Mouse (Mus musculus): ENCODE measurements at regions not wholly inside any gene's neighbourhood (a gene's known extent, or its start where the extent isn't known, plus 50 kb on each side); places are given as distances from the start of the nearest gene placed in this dataset.
"Not testable (repeated sequence)": the region's sequence is repeated elsewhere in the genome, so short reads cannot be mapped to it uniquely, and the experiment has no call there.

DNA sequence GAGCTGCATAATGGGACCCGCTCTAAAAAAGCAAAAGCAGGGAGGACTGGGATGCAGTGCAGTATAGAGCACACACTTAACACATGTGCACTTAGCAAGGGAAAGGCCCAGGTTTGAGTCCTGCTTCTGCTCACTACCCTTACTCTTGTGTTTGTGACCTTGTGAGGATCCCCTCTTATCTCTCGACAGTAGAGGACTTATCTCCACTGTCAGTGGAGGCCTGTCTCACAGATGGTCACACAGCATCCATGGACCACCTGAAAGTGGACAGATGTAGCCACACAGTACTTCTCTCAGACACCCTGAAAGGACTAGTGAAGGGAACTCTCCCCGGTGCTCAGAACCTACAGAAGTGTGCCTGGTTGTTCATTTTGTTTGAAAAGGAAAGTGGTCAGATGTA is 128.5 kb upstream of the Max start:
- no peak for DNase-seq (ENCODE audit: low spot score in 2 of 2)

DNA sequence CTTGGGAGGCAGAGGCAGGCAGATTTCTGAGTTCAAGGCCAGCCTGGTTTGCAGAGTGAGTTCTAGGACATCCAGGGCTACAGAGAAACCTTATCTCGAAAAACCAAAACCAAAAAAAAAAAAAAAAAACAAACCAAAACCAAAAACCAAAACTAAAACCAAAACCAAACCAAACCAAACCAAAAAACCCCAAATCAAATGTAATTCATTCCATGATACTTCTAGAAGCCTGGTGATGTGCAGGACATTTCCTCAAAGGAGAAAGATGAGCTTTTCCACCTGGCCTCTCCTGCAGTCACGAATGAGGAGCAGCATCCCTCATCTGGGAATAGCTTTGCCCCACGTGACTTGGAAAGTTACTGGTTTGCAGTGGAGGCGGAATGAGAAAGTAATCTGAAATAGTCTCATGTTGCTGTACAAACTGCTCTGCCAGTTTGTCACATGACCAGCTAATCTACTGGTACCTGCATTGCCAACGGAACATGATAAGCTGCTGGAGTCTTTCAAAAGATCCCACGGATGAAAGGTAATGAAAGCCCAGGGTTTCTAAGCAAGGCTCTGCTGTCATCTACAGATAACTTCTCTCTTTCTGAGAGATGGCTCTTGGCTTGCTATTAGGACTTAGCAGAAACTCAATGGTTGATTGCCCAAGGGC is 127.8 kb upstream of the Max start:
- DNase-seq (ENCODE audit: low spot score in 2 of 2) = peak in 1 of 2 experiments; percentile 27

DNA sequence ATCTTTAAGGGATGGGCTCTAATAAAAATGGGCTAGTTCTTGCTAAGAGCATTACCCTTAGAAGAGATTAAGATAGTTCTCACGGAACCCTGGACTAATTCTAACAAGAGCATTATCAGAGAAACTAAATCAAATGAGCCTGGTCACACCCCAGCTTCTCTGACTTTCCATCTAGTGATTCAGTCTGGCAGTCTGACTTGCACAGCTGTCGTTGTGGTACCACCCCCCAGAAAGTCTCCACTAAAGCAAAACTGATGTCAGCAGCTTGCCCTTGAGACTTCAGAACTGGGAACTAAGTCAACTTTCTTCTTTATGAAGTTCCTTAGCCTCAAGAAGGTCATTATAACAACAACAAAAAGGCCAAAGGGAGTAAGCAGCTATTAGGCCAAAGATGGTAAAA is 126.5 kb upstream of the Max start:
- DNase-seq (ENCODE audit: low spot score in 2 of 2) = no peak

DNA sequence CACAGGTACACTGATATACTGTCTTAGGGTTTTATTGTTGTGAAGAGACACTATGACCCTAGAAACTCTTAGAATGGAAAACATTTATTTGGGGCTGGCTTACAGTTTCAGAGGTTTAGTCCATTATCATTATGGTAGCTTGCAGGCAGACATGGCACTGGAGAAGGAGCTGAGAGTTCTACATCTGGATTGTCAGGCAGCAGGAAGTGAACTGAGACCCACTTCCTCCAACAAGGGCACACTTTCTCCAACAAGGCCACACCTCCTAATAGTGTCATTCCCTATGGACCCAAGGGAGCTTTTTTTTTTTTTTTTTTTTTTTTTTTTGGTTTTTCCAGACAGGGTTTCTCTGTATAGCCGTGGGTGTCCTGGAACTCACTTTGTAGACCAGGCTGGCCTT is 124.9 kb upstream of the Max start:
- DNase-seq (ENCODE audit: low spot score in 2 of 2) = not testable (repeated sequence)

DNA sequence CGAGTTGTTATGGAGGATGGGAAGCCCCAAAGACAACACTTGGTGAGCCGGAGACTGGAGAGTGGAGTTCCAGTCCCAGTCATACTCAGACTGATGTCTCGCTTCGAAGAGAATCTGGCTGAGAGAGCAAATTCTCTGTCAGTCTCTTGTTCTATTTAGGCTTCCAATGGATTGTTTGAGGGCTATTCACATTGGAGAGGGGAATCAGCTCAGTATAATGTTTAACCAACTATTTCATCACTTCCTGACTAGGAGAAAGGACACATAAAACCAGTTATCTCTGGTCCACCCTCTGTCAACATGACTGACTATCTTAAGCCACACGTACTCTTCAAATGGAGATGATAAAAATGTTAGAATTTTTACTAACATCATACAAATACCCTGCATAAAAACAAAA is 123.9 kb upstream of the Max start:
- no peak for DNase-seq (ENCODE audit: low spot score in 2 of 2)

DNA sequence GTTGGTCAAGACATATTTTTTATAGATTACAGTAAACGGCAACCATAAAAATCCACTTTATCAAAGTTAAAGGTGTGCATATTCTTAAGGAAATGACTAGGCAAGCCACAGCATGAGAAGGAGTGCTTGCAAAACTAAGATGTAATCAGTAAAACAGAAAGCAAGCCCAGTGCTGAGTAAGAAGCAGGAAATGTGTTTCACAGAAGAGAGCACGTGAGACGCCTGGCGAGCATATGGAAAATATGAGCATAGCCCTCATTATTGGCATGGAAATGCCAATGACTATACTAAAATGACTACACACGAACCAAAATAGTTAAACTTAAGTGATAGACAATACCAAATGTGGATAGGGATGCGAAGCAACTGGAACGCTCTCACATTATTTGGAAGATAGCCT is 123.2 kb upstream of the Max start:
- no peak for DNase-seq (ENCODE audit: low spot score in 2 of 2)

DNA sequence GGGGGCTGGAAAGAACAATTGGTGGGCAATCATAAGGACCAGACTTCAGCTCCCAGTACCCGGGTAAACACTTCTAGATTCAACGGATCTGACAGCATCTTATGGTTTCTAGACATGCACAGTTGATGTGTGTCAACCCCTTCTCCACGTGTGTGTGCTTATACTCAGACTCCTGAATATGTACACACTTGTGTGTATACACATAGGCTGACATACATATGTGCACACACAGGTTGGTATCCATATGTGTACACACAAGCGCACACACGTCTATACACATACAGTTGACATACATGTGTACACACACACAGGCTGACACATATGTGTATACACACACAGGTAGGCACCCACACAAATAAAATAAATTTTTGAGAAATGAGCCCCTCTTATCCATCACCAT is 122.7 kb upstream of the Max start:
- DNase-seq (ENCODE audit: low spot score in 2 of 2) = no peak

DNA sequence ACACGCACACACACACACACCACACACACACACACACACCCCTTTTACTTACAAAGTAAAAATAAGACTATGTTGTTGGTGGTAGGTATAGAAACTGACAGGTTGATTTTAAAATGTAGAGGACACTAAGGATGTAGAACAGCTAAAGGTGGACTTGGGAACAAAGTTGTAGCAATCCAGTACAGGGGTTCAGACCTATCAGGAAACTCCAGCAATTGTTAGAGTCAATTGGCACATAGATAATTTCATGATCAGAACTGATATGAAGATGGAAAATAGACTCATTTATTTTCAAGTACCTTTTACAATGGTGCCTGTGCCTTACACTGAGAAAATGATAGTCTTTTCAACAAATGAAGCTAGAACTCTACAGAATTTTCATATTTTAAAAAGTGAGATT is 122.3 kb upstream of the Max start:
- no peak for DNase-seq (ENCODE audit: low spot score in 2 of 2)

DNA sequence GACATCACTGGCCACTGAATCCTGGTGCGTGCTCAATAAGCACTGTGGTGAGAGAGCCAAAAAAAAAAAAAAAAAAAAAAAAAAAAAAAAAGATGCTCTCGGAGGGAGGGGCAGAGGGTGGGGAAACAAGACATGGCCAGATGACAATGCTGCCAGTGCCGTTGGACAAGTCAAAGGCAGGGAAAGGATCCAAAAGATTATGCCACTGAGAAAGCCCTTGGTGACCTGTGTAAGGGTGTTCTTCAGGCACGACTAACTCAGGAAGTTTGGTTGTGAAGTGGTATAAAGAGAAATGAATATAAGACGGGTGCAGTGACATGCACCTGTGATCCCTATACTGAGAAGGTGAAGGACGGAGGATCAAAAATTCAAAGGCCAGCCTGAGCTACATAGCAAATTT is 121.8 kb upstream of the Max start:
- DNase-seq (ENCODE audit: low spot score in 2 of 2) = no peak

DNA sequence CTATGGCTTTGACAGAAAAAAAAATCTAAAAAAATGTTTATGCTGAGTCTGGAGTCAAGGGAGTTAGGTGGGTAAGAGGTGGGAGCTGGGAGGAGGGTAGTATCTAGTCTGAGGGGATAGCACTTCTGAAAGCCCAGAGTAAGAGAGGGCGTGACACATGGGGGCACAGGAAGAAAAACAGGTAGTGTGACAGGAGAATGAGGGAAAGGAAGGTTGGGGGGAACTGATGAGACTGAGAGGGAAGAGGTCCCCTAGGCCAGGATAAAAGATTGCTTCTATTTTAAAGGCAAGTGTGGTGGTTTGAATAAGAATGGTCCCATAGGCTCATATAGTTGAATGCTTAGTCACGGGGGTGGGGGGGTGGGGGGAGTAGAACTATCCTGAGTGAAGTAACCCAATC is 119.8 kb upstream of the Max start:
- no peak for DNase-seq (ENCODE audit: low spot score in 2 of 2)

DNA sequence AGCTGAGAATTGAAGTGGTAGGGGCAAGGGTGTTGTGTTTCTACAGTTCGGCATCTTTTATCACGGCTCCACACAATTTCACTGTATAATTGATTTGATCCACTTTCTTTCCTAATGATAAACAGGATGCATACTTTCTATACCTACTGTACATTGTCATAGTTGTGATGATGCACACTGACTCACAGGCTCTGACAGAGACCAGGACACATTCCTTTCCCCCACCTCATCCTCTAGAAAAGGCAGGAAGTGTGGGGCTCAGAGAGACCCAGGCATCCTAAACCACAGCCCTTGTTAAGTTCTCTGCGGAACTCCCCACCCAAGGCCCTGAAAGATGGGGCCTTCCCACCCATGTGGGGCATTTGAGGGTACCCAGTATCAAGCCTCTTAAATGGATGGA is 117.5 kb upstream of the Max start:
- no peak for DNase-seq (ENCODE audit: low spot score in 2 of 2)

DNA sequence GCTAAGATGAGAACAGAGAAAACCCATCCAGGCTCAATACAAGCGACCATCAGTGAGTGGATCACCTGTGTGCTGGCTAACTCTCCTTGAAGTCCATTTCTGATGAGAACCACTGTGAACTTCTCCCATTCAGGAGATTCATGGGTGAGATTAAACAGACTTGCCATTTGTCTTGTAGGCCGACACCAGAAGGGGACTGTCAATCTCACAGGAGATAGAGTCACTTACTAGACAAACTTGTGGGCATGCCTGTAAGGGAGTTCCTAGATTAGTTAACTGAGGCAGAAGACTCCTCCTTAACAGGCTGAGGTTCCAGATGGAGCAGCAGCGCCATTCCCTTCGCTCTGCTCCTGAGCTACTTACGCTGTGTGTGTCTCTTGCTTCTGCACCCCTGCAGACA is 114.7 kb upstream of the Max start:
- no peak for DNase-seq (ENCODE audit: low spot score in 2 of 2)

DNA sequence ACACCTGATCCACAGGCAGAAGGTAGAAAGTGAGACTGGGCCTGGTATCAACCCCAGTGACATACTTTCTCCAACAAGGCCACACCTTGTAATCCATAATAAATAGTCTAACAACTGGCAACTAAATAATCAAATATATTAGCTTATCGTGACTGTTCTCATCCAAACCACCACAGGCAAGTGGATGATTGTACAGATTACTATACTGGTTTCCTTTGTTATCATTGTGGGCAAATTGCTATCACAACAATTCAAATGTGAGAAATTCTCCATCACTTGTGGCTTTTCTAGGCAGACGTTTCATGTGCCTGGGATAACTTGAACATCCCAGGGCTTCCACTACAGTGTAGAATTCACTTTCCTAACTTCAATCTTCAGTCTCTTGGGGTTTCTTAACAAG is 112.6 kb upstream of the Max start:
- DNase-seq (ENCODE audit: low spot score in 2 of 2) = no peak

DNA sequence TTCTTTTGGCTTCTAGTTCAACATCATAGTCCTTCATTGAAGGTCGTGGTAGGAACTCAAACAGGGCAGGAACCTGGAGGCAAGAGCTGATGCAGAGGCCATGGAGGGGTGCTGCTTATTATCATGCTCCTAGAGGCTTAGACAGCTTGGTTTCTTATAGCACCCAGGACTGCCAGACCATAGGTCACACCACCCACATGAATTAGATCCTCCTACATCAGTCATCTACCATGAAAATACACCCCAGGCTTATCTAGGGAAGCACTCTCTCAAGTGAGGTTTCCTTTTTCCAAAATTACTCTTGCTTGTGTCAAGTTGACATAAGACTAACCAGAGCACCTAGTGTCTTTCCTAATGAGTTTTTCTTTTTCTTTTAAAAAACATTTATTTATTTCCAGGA is 109.7 kb upstream of the Max start:
- no peak for DNase-seq (ENCODE audit: low spot score in 2 of 2)

DNA sequence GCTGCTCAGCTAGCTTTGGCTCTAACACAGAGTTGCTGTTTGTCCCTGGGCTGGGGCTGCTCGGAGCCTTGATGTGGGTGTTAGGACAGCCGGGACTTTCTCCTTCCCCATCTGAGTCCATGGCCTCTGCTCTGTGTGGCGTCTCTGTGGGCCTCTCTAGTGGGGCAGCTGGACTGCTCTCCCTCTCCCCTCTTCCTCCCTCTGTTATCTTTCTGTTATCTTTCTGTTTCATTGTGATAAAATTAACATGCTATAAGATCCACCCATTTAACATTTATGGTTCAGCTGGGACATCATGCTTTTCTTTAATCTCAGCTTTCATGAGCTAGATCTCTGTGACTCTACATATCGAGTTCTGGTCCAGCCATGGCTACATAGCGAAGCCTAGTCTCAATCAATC is 105.9 kb upstream of the Max start:
- no peak for DNase-seq (ENCODE audit: low spot score in 2 of 2)

DNA sequence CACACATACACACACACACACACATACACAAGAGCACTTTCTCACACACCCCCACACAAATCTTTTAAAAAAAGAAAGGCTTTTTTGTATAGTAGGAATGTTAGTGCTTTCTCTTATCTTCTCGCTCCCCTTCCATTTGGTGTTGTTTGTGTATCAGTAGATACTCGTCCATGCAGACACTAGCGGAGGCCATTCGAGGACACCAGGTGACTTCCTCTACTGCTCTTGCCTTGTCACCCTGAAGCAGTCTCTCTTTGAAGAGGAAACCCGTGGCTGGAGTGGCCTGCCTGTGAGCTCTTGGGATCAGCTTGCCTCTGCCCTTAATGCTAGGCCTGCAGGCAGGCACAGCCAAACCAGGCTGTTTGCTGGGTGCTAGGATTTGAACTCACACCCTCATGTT is 105.1 kb upstream of the Max start:
- no peak for DNase-seq (ENCODE audit: low spot score in 2 of 2)

DNA sequence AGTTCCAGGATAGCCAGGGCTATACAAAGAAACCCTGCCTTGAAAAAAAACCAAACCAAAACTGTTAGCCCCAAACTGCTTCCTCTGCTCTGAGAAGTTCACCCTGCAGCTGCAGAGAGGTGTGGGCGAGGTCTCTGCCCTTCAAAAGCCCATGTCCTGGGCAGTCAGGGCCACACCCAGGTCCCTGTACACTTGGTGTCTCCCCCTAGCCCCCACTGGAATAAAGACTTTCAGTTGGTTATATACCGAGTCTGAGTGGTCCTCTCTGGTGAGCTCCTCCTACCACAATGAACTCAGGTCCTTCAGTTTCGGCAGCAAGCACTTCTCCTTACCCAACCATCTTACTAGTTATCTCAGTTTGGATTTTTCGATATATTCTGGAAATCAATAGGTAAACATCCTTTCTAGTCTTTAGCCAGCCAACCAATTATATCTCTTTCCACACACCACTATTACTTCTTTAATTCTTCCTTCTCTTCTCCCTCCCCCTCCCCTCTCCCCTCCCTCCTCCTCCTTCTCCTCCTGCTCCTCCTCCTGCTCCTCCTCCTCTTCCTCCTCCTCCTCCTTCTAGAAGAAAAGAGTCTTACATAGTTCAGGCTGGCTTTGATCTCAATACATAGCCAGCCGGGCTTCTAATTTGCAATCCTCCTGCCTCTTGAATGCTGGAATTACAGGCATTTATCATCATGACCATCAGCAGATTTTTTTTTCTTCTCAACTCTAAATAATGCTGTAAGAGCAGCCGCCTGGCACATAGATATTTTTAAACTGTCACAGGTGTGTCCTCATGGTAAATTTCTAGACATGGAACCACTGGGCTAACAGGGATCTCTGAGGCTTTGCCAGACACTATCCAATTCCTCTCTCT is 103.9 kb upstream of the Max start:
- DNase-seq (ENCODE audit: low spot score in 2 of 2) = no peak

DNA sequence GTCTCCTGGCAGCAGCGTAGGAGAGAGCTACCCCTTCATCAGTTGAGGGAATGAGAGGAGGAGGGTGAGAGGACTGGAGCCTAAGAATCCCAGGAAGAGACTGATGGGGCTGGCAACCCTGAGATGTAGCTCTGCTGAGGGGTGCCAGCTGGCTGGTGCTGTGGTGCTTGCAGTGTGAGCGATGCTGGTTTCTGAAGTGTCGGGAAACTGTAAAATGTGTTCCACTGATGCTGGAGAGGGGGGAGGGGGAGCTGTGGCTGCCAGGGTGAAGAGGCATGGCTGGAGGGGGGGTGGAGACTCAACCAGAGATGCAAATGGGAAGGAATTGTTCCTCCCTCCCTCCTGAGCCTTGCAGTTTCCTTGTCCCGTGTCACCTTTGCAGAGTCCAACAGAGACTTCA is 102.0 kb upstream of the Max start:
- no peak for DNase-seq (ENCODE audit: low spot score in 2 of 2)

DNA sequence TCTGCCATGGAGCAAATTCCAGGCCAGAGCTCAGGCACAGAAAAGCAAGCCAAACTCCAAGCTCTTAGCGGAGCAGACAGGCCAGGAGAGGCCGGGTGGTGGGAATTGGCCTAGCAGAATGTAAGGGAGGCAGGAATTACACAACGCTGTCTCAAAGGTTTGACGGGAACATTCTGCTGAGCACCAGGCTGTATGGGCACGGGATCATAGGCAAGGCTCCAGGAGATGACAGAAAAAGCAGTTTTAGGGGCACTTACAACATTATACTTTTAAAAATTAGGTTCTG is 99.5 kb upstream of the Max start:
- no peak for DNase-seq (ENCODE audit: low spot score in 2 of 2)

DNA sequence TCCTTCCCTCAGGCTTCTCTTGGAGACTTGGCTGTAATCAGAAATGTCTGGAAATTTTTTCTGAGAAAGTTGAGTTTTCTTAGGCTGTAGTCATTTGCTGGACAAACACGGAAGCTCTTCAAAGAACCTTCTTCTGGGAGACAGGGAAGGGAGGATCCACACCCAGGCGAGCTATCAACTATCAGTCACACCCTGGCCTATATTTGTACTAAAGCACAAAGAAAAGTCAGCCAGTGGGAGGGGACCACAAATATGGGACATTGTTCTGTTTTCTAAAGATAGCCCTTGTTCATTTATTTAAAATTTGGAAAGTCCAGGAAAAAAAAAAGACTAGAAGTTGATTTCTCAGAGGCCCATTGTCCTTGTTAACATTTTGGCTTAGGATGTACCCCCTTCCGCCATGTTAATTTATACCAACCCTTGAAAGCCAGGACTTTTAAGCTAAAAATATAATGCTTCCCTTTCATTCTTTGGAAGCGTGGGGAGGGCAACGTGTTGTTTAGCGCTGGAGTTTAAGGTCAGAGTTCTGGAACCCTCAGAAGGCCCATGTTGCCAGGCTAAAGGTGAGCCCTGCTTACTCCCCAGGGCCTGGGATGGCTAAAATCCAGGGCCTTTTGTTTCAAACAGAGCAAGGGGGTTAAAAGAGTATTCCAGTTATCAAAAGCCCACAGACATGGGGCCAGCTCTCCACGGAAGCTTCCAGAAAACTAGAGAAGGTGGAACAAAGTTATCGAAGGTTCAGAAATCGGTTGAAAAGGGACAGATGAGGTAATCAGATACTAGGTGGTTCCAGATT is 99.0 kb upstream of the Max start:
- DNase-seq (ENCODE audit: low spot score in 2 of 2) = no peak

DNA sequence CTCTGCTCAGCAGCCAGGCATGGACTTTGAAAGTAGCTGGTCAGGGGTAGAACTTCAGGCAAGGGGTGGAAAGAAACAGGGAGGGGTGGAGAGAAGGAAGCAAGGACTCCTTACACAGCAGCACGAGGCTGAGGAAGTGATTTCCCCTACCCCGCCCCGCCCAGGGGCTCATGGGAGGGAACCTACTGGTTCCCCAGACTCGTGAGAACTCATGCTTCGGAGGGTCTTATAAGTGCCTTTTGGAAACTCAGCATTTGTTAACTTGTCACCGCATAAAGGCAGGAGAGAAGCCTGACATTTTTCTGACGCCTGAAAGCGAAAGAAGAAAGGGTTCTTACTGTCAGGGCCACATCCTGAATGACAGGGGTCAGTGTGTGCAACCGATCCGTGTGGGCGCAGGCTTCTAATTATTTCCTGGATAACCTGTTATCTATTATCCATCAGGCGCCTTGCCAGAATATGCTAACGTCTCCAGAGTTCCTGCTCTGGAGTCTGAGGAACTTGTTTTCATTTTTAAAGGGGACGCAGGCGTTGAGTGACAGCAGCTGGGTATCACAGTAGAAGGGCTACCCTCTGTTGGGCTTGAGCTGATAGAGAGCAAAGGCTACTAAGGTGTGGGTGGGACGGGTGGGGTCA is 98.2 kb upstream of the Max start:
- no peak for DNase-seq (ENCODE audit: low spot score in 2 of 2)

DNA sequence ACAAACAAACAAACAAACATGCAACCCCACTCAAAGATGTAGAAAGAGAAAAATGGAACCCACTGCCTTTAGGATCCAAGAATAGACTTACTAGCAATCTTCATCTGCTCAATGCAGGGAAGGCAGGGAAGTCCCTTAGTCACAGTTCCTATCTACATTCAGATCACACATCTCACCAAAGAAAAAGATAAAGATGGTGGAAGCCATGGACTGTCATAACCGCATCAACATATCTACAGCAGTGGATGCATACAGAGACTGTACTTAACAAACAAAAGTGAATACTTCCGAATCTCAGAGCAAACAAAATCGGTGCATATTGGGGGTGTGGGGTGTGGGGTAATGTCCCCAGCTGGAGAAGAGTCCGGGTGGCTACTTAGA is 97.7 kb upstream of the Max start:
- DNase-seq (ENCODE audit: low spot score in 2 of 2) = no peak
